Mouse (Mus musculus) C2C12 (cell line): Measurements from ENCODE around the gene Hbs1l. TPM values are rescaled to one million over a fixed set of nuclear protein-coding genes. Genes with fewer than 3 reads are reported as not detected.

ENCODE experiments used
- H3K27me3 ChIP-seq: one replicate; pipeline ENCODE4 v1.6.1; 2011; ENCODE audit not compliant: control insufficient read depth, insufficient read depth, insufficient read length
- H3K36me3 ChIP-seq: one replicate; pipeline ENCODE4 v1.6.1; 2011; ENCODE audit not compliant: control insufficient read depth, insufficient read depth
- H3K4me3 ChIP-seq: one replicate; pipeline ENCODE4 v1.5.1; 2011; ENCODE audit warnings: mild to moderate bottlenecking, control low read depth; ENCODE audit not compliant: poor library complexity, insufficient read depth, severe bottlenecking
- H3K79me2 ChIP-seq: one replicate; pipeline ENCODE4 v1.6.1; 2011; ENCODE audit not compliant: control insufficient read depth, insufficient read depth
- H3K79me3 ChIP-seq: one replicate; pipeline ENCODE4 v1.6.1; 2011; ENCODE audit warnings: low read depth, control low read depth
- H3ac ChIP-seq: one replicate; pipeline ENCODE3; 2011; ENCODE audit warnings: low read depth; ENCODE audit not compliant: control insufficient read depth, insufficient read length
- CEBPB ChIP-seq: IDR thresholded peaks from one replicate; pipeline ENCODE4 v1.6.1; 2011; ENCODE audit warnings: low read depth, mild to moderate bottlenecking, control low read depth, moderate library complexity
- CTCF ChIP-seq: IDR thresholded peaks from one replicate; pipeline ENCODE4 v1.5.1; 2011; ENCODE audit not compliant: control insufficient read depth, insufficient read depth, insufficient read length
- FOSL1 ChIP-seq: IDR thresholded peaks from one replicate; pipeline ENCODE4 v1.8.0; 2011; ENCODE audit warnings: mild to moderate bottlenecking, low read length; ENCODE audit not compliant: poor library complexity, insufficient read depth, severe bottlenecking
- MAX ChIP-seq: IDR thresholded peaks from one replicate; pipeline ENCODE4 v1.6.1; 2011; ENCODE audit warnings: mild to moderate bottlenecking, control low read depth
- MYOD1 ChIP-seq: IDR thresholded peaks from one replicate; pipeline ENCODE4 v1.6.1; 2011; ENCODE audit warnings: low read depth; ENCODE audit not compliant: control insufficient read depth, insufficient read length
- MYOG ChIP-seq: IDR thresholded peaks from one replicate; pipeline ENCODE4 v1.6.1; 2011; ENCODE audit not compliant: control insufficient read depth, insufficient read length; ENCODE audit errors: extremely low read depth
- USF1 ChIP-seq: IDR thresholded peaks from one replicate; pipeline ENCODE4 v1.6.1; 2011; ENCODE audit warnings: low read depth, mild to moderate bottlenecking, control low read depth, moderate library complexity
- long read RNA-seq, 2 experiments: library from polyadenylated mRNA; unstranded; transcript quantifications; one replicate each; pipeline ENCODE4 v2.0.0; 2019 to 2020
- polyA plus RNA-seq: library from polyadenylated mRNA; unstranded; fragments of >200 nt; fragmentation: generic; extraction: Trizol; gene quantifications from one replicate; pipeline ENCODE4 v1.2.1, GENCODE M21; 2012; ENCODE audit warnings: missing spikeins

The Hbs1l gene
- polyA plus RNA-seq, result 42.7 TPM
- long read RNA-seq, experiment 1, transcript Hbs1l-209 (18 exons, 2,733 nt), result major isoform, 64 of 106 reads
- long read RNA-seq, experiment 1, partial matches to known transcripts, result 24 of 106 reads
- long read RNA-seq, experiment 1, other reads (novel, unspliced or antisense), result 11 of 106 reads
- long read RNA-seq, experiment 2, transcript Hbs1l-209 (18 exons, 2,733 nt), result major isoform, 616 of 836 reads
- long read RNA-seq, experiment 2, transcript Hbs1l-203 (5 exons, 2,625 nt), result minor isoform, 56 of 836 reads
- long read RNA-seq, experiment 2, transcript Hbs1l-201 (18 exons, 2,793 nt), result minor isoform, 14 of 836 reads
- long read RNA-seq, experiment 2, transcript Hbs1l-202 (5 exons, 1,998 nt), result minor isoform, 8 of 836 reads
- long read RNA-seq, experiment 2, partial matches to known transcripts, result 19 of 836 reads
- long read RNA-seq, experiment 2, other reads (novel, unspliced or antisense), result 123 of 836 reads

DNA sequence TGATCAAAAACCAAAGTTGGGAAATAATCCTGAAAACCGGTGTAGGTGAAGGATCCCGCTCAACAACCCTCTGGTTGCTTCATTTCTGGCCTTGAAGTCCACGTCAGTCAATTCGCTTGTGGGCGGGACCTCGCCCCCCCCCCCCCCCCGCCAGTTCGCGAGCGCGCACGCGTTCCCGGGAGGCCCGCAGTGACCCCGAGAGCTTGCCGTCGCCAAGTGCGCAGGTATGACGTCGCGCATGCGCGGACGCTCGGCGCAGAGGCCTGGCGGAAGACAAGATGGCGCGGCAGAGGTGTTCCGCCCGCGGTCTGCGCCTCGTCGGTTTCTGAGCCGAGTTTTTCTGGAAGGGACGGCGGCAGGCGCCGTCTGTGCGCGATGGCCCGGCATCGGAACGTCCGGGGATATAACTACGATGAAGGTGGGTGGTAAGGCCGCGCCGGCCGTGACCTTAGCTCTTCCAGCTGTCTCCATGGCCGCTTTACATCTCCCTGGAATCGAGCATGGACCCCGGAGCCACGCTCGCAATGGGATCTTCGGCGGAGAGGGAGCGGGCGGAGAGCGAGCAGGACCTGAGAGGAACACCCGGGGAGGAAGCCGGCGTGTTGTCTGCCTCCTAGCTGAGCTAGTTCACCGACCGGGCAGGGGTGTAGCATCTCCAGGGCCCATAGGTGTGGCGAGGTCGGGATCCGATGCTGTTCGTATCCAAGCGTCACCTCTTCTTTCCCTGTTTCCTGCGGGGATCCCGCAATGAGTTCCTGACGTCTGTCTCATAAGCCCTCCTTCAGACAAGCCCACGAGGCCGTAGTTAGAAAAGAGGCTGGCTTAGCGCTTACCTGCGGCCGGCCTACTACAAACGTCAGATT lies at the start of gene Hbs1l:
TSS of gene Hbs1l (plus strand) at position 221 of the 863 bp plus-strand sequence.
- Histone ChIP-seq H3ac (peak within 1 kb of the TSS; percentile 84), H3K36me3 (peaks cover 28% of the 10 kb centered on the region), H3K79me3 (peaks cover 34% of the 10 kb centered on the region), H3K79me2 (peaks cover 51% of the 10 kb centered on the region), H3K27me3 (no peaks in the 10 kb centered on the region), H3K4me3 (peak within 1 kb of the TSS; percentile 87)
- no peak for TF ChIP-seq MYOG
- TF ChIP-seq FOSL1, result no peak
- TF ChIP-seq MYOD1, result no peak
- peak; percentile 58 for TF ChIP-seq CEBPB
- TF ChIP-seq CTCF, result no peak
- TF ChIP-seq USF1, result no peak

- no peak overlapping the region for H3ac ChIP-seq
- peaks cover 15% of the 10 kb centered on the region for H3K27me3 ChIP-seq
- no peaks in the 10 kb centered on the region for H3K36me3 ChIP-seq
- no peak for TF ChIP-seq FOSL1
- TF ChIP-seq CTCF, result no peak
- no peak for TF ChIP-seq MAX
- TF ChIP-seq MYOD1, result no peak
- TF ChIP-seq USF1, result no peak
- TF ChIP-seq MYOG, result no peak
- no peak for TF ChIP-seq CEBPB
- H3K4me3 ChIP-seq, result no peak overlapping the region
- H3K79me2 ChIP-seq, result no peaks in the 10 kb centered on the region
- H3K79me3 ChIP-seq, result no peaks in the 10 kb centered on the region
These were observed 47.2 kb upstream of the Hbs1l start for GRCm38 (mm10) chr10:21248556-21248955.

DNA sequence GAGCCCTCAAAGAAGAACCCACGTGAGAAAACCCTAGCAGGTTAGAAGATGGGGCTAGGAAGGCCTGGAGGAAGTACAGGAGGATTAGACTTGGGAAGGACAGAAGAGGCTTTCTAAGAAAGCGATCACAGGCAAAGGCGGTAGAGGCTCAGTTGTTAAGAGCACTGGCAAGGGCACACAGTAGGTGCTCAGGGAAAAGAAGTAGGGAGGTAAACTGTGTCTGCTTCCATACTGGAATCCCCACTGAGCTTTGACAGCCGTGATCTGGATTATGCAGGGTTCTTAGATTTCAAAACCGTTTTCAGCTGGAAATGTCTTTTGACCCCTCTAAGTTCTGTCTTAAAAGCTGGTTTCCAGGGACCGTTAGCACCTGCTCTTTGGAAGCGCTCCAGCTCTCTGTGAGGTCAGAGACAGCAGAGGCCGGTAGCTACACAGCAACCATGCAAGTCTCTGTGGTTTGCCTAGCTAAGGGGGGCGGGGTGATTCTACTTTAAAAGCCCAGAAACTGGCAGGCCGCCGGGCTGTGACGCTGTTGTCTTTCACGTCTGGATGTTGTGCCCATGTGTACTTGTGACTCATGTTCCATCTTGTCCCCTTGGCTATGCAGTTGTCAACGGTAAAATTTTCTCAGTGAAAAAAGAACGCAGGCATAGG lies 43.8 kb upstream of the Hbs1l start:
- Histone ChIP-seq H3K36me3 (no peaks in the 10 kb centered on the region), H3K27me3 (peaks cover 15% of the 10 kb centered on the region), H3ac (no peak overlapping the region), H3K4me3 (no peak overlapping the region), H3K79me2 (no peaks in the 10 kb centered on the region), H3K79me3 (no peaks in the 10 kb centered on the region)
- no peak for TF ChIP-seq MYOG
- no peak for TF ChIP-seq MYOD1
- no peak for TF ChIP-seq CEBPB
- no peak for TF ChIP-seq FOSL1
- TF ChIP-seq USF1, result no peak

GRCm38 (mm10) chr10:21252800-21253199 lies 43.0 kb upstream of the Hbs1l start:
- Histone ChIP-seq H3K79me3 (no peaks in the 10 kb centered on the region), H3K4me3 (no peak overlapping the region), H3K27me3 (peaks cover 12% of the 10 kb centered on the region), H3K36me3 (no peaks in the 10 kb centered on the region), H3ac (no peak overlapping the region), H3K79me2 (no peaks in the 10 kb centered on the region)
- TF ChIP-seq USF1, result no peak
- no peak for TF ChIP-seq MYOG
- no peak for TF ChIP-seq FOSL1
- TF ChIP-seq MYOD1, result no peak
- TF ChIP-seq CEBPB, result no peak
- TF ChIP-seq CTCF, result no peak
- TF ChIP-seq MAX, result no peak

DNA sequence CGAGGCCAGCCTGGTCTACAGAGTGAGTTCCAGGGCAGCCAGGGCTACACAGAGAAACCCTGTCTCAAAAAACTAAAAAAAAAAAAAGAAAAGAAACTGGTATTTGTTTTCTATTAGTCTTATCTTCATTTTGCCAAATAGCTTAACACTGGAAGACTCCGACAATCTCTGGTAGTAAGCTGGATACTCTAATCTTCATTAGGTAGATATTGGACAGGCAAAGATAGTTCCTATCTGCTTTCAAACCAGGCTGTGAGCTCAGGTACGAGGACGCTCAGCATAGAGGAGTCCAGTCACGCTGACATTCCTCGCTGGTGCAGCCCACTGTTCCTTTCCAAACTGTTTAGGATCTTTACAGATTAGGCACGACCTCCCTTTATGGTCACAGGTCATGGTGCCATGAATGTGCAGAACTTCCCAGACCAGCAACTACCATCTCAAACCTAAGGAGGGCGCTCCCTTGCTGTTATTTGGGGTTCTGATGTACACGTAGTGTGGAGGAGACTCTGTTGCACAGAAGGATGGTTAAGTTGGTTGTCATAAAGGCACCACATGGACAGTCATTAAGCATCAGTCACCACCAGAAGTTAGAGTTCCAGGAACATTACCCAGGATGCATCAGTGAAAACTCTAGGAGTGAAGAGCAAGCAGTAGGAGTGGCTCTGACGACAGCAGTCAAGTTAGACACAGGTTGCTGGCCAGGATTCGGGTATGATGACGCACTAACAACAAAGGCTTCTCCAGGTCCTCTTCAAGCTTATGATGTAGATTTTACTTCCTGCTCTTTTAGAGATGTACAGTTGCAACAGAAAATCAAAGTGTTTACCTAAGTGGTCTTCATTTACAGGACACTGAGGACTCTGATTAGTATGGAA lies 41.3 kb upstream of the Hbs1l start:
- H3K4me3 ChIP-seq, result no peak overlapping the region
- H3K36me3 ChIP-seq, result no peaks in the 10 kb centered on the region
- no peaks in the 10 kb centered on the region for H3K79me2 ChIP-seq
- H3ac ChIP-seq, result no peak overlapping the region
- peaks cover 5% of the 10 kb centered on the region for H3K27me3 ChIP-seq
- no peaks in the 10 kb centered on the region for H3K79me3 ChIP-seq
- no peak for TF ChIP-seq MAX
- no peak for TF ChIP-seq CTCF
- TF ChIP-seq CEBPB, result no peak
- no peak for TF ChIP-seq USF1
- TF ChIP-seq FOSL1, result no peak
- no peak for TF ChIP-seq MYOG
- TF ChIP-seq MYOD1, result no peak
